Mouse (Mus musculus): ENCODE measurements at regions not wholly inside any gene's neighbourhood (a gene's known extent, or its start where the extent isn't known, plus 50 kb on each side); places are given as distances from the start of the nearest gene placed in this dataset.

DNA sequence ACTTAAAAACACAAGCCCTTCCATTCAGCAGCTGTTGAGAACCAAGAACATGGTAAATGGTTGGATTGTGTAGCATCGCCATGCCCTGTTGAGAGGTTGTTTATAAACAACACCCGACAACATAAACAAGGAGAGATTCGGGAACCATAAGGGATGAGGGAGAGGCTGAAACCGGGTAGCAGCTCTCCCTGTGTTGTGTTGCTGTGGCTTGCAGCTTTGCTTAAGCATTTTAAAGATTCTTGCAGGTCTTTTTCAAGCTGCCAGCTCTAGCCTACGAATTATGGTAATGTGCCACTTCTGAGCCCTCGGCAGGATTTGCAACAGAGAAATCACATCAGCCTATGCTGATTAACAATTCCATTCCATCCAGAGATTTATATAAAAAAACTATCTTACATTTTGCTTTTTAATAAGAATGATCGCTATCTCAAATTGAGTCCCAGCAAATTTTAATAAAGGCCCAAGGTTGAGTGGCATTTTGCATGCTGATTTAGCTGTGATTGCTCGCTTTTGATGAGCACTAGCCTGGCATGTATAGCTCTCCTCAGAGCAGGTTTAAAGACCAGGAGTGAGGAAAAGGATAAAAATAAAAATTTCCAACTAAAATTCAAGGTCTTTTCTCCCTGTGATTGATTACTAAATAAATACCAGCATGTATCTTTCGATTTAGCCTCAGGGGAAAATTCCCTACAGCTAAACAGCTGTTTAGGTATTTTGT, 445.7 kb upstream of the 4930412O13Rik start:
- in situ Hi-C loops (cut with MboI, MseI), result no loop called here

DNA sequence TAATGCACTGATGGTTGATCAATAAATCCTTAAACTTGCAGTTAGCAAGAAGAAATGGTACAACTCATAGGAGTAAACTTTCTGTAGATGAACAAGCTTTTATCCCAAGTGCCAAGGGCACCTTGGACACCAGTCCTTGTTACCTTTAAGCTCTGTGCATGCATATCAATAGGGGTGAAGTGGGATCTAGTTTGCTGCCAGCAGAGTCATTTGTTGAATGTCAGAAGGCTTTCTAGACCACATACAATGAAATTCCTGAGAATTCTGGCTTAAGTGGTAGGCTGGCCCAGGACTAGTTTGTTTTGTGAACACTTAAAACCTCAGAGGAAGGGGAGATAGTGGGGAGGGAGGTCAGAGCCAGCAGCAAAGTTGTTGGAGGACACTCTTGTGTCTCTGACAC, 437.9 kb upstream of the 4930412O13Rik start:
- in situ Hi-C loops (cut with MboI, MseI), result no loop called here

DNA sequence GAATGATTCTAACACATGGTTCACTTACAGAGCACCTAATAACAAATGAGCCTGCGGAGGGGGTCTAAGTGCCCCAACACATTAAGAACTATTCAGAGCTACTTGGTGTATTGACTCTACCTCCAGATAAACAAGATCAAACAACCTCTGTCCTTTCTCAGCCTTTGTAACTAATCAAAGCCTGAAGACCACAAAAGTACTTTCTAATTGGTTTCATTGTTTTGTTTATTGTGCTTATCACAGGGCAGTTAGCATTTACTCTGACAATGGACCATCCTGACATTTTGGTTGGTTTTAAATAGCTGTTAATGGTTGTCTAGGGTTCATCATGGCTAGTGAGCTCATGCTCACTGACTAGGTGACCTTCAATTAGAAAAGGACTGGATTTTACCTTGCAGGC, 435.2 kb upstream of the 4930412O13Rik start:
- in situ Hi-C loops (cut with MboI, MseI), result no loop called here

DNA sequence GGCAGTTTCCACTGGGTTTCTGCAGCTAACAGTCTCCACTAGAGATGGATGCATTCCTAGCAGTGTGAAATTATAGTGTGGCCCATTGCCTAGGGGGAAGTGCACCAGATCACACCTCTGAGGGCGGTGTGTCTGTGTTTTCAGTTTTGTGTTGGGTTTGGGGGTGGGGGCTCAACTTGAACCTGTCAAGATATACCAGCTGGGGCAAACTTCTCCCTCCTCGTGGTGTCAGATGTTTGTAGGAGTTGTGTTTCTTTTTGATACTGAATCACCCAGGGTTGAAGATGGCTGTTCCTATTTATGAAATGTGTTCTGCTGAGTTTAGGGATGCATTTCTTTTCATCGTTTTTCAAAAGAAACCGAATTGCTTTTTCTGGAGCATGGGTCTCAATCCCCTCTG, 416.6 kb upstream of the 4930412O13Rik start:
- in situ Hi-C loops (cut with MboI, MseI), result loop anchor here (10.0 kb wide), 1 partner anchor 540 kb away; no protein-coding TSS in a partner anchor

DNA sequence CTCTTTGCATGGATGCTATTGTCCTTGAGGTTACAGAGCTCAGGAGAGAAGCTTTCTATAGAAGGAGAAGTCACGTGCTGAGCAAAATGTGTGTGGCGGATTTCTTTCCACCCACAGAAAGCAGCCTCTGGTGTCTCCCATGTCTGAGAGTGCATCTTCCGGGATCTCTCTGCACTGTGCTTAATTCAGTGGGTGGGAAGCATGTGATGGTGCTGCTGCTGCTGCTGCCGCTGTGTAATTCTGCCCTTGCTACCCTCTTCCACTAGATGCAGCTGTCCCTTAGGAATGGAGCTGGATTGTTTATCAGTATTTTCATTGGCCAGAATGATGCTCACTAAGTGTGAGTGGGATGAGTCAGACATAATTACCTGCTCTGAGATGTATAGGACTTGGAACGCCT, 416.2 kb upstream of the 4930412O13Rik start:
- in situ Hi-C loops (cut with MboI, MseI), result loop anchor here (10.0 kb wide), 1 partner anchor 540 kb away; no protein-coding TSS in a partner anchor

DNA sequence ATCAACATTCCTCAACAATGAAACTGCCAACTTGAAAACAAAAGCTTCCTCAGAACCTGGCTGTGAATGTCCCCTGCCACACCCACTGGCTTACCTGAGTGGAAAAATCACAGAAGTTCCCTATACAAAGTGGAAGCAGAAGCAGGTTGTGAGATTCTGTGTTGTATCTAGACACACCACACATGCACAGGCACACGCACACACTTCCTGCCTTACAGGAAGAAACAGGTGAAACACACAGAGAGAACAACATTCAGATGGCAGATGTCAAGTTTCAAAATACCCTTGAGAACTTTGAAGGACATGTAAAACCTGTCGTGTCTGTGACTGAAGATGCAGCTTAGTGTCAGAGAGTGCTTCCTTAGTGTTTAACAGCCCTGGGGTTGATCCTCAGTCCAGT, 413.5 kb upstream of the 4930412O13Rik start:
- in situ Hi-C loops (cut with MboI, MseI), result loop anchor here (10.0 kb wide), 1 partner anchor 537 kb away; no protein-coding TSS in a partner anchor

DNA sequence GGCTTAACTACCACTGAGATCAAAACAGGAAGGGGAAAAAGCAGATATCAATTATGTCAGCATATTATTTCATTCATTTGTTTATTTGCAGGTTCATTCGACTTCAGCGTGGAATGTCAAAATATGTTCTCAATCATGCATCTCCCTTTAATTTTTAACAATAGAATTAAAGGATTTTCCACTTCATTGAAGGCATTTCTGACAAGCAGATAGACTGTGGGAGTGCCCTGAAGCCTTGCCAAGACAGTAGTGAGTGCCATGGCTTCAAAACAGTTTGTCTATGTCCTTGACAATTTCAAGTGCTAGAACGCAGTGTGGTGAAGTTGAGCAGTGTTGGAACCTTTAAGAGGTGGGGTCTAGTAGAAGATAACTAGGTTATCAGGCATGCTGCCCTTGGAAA, 412.4 kb upstream of the 4930412O13Rik start:
- in situ Hi-C loops (cut with MboI, MseI), result loop anchor here (10.0 kb wide), 1 partner anchor 536 kb away; no protein-coding TSS in a partner anchor

DNA sequence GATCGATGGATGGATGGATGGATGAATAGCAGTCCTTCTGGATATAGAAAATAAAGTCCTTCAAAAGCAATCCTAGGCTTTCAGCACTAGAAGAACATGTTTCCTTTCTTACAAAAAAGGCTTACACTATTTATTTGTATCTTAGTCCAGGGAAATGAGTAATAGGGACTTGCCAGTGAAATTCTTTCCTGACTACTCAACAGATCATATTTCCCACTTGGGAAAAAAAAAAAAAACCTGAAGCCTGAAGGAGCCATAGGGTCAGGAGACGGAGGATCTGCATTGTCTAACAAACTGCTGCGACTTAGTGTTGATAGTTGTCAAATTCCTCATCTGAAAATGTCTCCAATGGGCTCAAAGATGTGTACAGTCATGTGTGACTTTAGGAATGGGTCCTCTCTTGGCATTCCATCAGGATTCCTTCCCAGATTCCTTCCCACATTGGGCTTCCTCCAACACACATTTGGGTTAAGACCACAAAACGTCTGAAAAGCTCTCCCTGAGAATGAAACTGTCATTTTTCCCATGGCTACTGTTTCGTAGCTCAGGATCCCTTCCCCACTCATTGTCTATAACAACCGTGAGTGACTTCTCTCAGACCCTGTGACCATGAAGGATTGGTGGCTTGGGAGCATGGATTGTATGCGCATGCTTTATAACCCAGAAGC, 399.2 kb upstream of the 4930412O13Rik start:
- in situ Hi-C loops (cut with MboI, MseI), result no loop called here

DNA sequence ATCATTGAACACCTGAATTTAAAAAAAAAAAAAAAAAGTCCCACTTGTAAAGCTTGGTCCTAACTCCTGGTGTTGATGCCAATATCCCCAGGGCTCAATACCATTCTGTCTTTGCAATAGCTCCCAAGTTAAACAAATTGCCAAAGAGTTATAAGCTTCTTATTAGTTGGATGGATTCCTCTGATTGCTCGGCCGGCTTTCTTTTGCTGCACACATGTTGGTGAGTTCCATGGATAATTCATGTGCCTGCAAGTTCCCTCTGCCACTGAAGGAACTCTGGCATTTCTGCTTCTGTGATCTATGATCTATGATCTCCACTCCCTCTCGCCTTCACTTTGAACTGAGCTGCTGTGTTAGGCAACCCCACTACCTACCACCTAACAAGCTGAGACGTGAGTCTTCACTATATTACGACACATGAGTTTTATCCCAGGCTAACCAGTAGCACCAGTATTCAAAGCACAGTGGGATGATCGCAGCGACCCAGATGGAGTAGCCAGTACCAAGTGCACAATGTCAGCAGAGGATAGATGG, 393.6 kb upstream of the 4930412O13Rik start:
- in situ Hi-C loops (cut with MboI, MseI), result no loop called here

DNA sequence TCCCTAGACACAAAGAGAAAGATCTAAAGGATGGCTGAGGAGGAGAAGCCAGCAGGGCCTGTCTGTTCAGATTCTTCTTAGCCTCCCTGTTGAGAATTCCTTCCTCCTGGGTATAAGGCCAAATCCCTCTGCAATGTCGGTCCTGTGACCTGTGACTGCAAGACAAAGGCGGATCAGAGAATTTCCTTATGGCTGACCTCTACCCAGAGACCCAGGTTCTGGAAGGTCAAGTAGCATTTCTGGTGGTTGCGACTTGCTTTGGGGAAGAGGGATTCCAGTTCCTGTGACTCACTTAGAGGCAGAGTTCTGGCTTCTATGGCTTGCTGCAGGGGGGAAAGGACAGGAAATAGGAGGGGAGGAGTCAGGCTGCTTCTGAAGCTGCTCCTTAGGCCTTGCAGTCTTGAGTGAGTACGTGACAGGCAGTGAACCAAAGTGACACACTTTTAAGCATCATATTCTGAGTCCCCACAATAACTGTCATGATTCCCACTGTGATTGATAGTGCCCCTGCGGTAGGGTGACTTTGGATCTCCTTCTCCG, 387.4 kb upstream of the 4930412O13Rik start:
- in situ Hi-C loops (cut with MboI, MseI), result no loop called here

DNA sequence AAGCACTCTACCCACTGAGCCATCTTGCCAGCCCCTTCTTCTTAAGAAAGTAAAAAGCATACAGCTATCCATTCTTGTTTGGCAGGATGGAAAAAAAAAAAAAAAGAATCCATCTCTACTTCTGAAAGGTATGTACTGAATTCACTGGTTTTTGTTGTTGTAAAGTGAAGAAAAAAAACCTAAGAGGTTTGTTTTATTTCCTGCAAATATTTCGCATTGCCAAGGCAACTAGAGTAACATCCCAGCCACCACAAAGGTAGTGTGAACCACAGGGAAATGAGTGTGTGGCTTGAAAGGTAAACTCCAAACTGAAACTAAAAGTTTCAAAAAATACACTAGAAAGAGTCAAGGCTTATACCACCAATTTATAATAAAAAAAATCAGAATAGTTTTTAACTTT, 361.0 kb upstream of the 4930412O13Rik start:
- in situ Hi-C loops (cut with MboI, MseI), result no loop called here

DNA sequence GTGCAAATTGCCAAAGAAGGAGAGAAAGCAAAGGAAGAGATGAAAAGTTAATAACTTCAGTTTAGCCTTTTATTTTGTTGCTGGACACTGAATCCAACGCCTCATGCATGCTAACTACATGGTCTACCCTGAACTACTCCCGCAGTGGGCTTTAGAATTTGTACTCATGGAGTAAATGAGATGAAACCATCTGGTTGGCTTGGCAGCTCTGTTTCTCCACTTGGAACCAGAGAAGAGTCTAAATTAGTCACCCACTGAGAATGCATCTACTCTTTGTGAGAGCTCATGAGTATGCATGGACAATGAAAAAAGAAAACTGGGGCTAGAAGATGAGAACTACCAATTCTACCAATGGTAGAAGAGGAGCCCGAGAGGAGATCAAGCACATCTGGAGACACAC, 355.1 kb upstream of the 4930412O13Rik start:
- in situ Hi-C loops (cut with MboI, MseI), result no loop called here

DNA sequence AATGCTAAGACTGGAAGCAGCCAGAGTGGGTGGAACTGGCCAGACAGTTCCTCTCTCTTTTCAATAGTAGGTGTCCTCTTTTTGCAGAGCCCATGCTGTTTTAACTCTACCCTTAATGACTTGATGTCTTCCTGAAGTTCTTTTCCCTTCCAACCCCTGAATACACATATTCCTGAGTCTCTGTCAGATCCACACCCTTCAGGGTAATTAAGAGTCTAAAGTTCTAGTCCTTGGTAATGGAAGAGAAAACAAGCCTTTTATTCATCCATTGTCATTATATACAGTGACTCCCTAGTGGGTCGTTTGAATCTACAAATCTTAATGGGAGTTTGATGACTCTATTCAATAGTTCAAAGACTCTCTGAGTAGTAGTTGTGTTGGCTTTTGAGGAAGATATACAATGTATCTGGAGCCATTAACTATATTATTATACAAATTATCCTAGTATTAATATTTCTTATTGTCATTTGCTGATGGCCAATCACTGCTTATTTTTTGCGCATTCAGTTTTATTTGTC, 345.9 kb upstream of the 4930412O13Rik start:
- in situ Hi-C loops (cut with MboI, MseI), result no loop called here

DNA sequence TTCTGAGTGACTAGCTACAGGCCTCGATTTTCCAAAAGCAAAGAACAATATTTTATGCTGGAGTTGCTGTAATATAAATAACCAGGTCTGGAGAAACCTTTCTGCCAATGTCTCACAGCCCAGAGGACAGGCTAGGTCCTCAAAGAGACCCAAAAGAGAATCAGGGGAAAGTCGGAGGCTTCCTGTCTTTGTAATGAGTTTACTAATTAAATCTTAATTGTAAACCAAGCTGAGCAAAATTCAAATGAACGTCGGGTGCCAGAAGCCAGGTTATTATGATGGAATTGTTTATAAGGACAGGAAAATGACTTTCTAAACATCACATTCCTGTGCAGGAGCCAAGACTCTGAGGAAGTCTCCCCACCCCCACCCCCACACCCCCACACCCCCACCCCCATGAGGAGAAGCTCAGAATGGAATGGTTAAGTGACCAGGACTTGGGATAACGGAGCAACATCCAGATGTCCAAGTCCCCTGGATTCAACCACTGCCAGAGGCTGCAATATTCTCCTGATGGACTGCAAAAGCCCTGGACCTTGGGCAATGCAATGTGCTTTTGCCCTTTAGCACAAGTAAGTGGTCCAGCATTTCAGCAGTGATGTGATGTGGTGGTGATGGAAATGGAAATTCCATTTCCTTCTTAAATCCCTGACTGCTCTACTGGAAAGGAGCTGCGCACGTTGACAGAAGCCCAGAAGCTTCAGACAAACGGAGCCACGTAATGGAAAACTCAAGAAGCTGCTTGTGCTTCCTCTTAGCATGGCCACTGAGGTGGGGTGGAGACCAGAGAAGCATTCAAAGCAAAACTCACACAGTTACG, 333.1 kb upstream of the 4930412O13Rik start:
- in situ Hi-C loops (cut with MboI, MseI), result no loop called here

DNA sequence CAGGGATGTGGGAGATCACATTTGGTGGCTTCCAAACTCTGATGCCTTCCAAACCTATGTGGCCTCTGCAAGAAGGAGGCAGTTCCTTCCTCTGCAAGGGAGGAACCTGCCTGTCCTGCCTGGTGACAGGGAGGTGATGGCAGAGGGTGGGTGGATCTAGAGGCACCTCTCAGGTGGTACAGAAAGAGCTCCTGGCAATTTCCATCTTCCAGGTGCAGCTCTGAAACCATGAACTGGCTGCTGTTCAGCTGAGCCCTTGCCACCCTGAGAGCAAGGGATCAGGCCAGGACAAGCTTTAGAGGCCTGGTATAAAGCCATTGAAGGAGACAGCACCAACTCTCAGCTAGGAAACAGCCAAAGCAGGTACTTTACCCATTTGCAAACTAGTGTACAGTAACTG, 327.7 kb upstream of the 4930412O13Rik start:
- in situ Hi-C loops (cut with MboI, MseI), result no loop called here

DNA sequence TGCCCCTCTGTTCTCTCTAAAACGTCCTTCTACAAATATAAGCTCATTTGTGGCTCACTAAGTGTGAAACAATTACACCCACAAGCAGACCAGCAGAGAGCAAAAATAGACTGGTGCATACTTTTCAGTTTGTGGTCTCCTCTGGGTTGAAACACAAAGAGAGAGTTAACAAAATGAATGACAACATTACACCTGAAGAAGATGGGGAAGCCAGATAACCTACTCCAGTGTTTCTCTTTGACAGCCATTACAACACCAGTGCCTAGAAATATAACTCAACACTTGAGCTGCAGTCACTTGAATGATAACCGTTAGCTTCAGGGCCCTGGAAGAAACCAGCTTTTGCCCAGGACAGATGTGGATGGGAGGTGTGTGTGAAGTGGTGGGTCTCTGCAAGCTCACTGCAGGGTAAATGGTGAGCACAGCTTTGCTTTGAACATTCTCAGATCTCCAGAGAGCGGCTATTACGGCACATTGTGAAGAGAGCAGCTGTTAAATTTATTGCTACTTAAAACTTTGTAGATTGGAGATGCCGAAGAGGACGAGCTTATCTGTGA, 316.5 kb upstream of the 4930412O13Rik start:
- in situ Hi-C loops (cut with MboI, MseI), result loop anchor here (5.0 kb wide), 1 partner anchor 53 kb away; no protein-coding TSS in a partner anchor

DNA sequence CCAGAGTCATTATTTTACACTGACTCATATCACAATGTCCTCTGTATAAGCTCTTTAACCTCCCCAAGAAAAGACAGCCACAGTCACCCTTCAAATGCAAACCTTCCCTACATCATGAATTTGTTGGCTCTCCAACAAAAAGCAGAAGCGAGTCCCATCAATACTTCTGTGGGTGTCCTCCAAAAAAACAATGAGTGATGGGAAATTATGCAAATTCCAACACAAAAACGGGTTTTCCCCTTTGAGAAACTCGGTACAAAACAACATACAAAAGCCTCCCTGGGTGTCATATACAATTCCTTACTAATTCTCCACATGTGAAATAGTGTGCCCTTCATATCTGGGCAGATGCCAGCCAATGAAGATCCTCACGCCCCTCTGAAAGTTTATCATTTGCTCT, 311.8 kb upstream of the 4930412O13Rik start:
- in situ Hi-C loops (cut with MboI, MseI), result loop anchor here (5.0 kb wide), 1 partner anchor 48 kb away; no protein-coding TSS in a partner anchor

DNA sequence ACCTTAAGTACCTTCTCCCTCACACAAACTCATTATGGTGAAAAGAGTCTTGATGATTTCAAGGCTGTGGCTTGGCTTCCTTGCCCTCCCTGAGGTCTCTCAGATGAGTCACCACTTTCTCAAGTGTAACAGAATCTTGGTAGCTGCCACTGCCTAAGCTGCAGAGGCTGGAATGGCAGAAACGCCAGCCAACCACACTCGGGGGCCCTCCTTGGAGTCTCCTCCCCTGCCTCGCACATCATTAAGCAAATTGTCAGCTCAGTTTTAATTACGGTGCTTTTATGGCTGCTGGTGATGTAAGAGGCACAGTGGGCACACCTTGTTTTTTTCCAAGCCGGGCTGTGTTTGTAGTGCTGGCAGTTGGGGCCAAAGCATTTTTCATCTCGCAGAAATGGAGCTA, 306.9 kb upstream of the 4930412O13Rik start:
- in situ Hi-C loops (cut with MboI, MseI), result loop anchor here (5.0 kb wide), 1 partner anchor 313 kb away; the partner anchor contains the start of gene 9230102O04Rik

DNA sequence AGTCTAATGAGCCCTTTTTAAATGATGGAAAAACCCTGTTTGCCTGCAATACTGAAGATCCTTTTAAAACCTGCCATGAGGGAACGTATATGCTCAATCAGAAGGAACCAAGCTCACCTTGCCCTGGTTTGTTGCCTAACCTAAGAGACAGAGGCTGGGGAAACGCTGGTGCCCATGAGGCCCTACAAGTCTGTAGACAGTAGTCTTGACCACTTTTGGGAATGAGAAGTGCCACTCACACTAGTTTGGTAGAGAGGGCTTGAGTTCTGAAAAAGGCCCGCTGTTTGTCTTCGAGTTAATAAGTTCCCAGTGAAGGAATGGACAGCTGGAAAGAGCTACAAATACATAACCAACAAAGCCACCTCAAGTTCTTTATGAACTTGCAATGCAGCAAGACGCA, 306.4 kb upstream of the 4930412O13Rik start:
- in situ Hi-C loops (cut with MboI, MseI), result loop anchor here (5.0 kb wide), 1 partner anchor 313 kb away; the partner anchor contains the start of gene 9230102O04Rik

DNA sequence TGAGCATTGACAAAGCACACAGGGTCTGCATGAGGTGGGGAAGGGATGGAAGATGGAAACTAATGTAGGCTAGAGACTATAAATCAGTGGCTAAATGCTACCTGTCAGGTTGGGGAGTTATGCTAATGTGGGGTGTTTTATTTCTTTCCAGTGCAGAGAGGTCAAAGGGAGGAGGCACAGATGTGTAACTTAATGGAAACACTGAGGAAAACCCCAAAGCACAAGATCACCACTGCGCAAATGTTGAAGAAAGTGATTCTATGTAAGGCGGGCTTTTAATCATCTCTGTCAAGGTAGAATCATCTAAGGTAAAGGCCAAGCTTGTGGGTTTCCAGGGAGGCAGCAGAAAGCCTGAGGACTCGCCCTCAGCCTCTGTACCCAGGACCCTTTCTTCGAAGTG, 303.2 kb upstream of the 4930412O13Rik start:
- in situ Hi-C loops (cut with MboI, MseI), result no loop called here

DNA sequence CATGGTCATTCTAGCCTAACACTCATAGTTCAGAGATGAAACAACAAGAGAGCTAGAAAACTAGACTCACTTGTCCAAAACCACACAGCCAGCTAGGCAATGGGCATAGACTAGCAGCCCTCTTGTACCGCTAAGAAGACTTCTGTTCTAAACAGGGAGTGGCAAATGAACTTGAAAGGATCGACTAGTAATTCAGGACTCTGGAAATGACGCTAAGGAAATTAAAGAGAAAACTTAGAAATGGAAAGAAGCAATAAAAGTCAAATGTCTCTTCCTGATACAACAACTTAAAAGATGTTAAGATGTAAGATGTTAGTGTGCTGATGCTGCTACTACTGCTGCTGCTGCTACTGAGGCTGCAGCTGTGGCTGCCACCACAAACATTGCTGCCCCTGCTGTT, 293.7 kb upstream of the 4930412O13Rik start:
- in situ Hi-C loops (cut with MboI, MseI), result no loop called here

Data from regulatory T cell (primary cell).